Mouse (Mus musculus): Measurements from ENCODE around the gene Myod1.

Myod1 gene

DNA sequence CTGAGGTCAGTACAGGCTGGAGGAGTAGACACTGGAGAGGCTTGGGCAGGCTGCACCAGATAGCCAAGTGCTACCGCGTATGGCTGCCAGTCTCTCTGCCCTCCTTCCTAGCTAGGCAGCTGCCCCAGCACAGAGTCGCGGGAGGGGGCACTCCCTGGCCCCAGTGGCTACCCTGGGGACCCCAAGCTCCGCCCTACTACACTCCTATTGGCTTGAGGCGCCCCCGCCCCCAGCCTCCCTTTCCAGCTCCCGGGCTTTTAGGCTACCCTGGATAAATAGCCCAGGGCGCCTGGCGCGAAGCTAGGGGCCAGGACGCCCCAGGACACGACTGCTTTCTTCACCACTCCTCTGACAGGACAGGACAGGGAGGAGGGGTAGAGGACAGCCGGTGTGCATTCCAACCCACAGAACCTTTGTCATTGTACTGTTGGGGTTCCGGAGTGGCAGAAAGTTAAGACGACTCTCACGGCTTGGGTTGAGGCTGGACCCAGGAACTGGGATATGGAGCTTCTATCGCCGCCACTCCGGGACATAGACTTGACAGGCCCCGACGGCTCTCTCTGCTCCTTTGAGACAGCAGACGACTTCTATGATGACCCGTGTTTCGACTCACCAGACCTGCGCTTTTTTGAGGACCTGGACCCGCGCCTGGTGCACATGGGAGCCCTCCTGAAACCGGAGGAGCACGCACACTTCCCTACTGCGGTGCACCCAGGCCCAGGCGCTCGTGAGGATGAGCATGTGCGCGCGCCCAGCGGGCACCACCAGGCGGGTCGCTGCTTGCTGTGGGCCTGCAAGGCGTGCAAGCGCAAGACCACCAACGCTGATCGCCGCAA lies at the start of gene Myod1:
Myod1 (plus strand) TSS at position 303 of the 836 bp plus-strand sequence.
- DNase-seq (ENCODE audit: low read depth, low spot score) = peak; percentile 25

DNA sequence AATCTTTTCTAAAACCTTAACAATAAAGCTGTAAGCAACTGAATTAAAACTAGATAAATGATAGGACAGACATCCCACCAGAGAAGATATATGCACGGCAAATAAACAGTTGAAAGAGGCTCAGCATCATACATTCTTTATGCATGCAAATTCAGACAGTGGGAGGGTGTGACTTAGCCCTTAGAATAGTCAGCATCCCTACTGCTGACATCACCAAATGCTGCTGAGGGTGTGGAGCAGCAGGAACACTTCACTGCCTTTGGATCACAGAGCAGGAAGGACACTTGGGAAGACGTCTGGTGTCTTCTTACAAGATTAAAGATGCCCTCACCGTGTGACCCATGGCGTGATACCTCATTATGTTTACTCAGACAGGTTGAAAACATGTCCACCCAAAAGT lies 48.4 kb upstream of the Myod1 start:
- DNase-seq (ENCODE audit: low read depth, low spot score) = no peak

- peak; percentile 65 for DNase-seq (ENCODE audit: low read depth, low spot score)
Observed at GRCm38 (mm10) chr7:46337397-46337796, 38.9 kb upstream of the Myod1 start.

- no peak for DNase-seq (ENCODE audit: low read depth, low spot score)
Observed at GRCm38 (mm10) chr7:46339818-46340217, 36.5 kb upstream of the Myod1 start.

DNA sequence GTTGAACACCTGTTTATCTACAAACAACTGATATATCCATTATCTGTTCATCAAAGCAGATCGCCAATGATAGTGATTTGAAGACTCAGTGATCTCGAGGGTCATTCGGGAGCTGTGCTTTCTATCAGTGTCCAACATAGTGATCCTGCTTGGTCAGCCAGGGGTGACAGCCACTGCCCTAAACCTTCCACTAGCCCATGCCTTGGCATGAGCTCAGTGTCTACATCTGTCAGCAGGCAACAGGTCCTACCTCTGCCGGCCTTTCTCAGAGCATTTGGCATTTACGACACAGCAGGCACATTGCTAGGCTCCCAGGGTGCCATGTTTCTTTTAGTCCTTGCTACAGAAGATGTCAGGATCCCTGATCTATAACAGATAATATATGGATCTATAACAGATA lies 36.0 kb upstream of the Myod1 start:
- DNase-seq (ENCODE audit: low read depth, low spot score) = no peak

DNA sequence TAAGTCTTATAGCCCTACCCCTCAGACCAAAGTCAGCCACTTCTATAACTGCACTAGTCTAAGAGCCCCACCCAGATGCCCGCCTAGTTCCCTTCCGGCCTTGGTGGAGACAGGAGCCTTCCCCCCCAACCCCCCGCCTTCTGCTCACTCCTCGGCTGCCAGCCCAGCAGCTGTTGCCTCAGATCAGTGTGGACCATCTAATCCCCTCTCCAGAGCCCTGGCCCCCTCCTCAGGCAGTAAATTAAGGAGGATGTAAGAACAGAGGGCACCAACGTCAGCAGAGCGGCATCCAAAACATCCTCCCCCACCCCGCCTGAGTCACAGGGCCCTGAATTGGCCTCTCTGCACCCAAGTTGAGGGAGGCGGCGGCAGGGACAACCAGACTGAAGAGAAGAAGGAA lies 34.8 kb upstream of the Myod1 start:
- DNase-seq (ENCODE audit: low read depth, low spot score) = no peak

DNA sequence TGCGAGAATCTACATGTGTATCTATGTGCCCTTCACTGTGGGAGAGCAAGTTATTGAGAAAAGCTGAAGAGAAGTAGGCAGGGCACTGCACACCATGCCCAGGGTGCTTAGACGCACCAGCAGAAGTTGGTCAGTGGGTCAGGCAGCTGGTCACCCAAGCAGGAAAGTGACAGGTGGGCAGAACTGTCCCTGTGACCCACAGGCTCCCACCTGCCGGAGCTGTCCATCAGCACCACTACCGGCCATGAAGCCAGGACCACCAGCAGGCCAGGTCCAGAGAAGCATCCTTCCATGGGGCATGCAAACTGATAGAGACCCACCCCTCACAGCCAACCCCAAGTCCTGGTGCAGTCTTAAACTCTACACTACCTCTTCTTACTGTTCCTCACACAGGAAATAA lies 28.6 kb upstream of the Myod1 start:
- no peak for DNase-seq (ENCODE audit: low read depth, low spot score)

GRCm38 (mm10) chr7:46348813-46349212 lies 27.5 kb upstream of the Myod1 start:
- peak; percentile 10 for DNase-seq (ENCODE audit: low read depth, low spot score)

GRCm38 (mm10) chr7:46350119-46350702 lies 26.1 kb upstream of the Myod1 start:
- DNase-seq (ENCODE audit: low read depth, low spot score) = no peak

- no peak for DNase-seq (ENCODE audit: low read depth, low spot score)
Observed at GRCm38 (mm10) chr7:46352748-46353147, 23.5 kb upstream of the Myod1 start.

DNA sequence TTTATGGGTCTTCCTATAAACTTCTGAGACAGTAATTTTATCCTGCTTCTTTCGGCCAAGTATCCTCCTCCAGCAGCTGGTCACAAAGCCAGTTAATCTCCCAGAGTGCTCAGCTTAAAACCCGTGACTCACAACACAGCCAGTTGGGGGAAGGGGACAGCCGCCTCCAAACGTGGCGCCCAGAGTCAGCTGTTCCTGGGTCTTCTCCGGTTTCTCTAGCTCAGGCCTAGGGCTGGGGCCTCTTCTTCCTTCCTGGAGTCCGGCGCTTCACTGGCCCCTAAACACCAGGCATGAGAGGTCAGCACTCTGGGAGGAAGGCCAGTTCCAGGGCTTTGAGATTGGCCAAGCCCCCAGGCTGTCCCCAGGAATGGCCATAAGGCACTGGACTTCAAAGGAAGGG lies 23.1 kb upstream of the Myod1 start:
- no peak for DNase-seq (ENCODE audit: low read depth, low spot score)

DNA sequence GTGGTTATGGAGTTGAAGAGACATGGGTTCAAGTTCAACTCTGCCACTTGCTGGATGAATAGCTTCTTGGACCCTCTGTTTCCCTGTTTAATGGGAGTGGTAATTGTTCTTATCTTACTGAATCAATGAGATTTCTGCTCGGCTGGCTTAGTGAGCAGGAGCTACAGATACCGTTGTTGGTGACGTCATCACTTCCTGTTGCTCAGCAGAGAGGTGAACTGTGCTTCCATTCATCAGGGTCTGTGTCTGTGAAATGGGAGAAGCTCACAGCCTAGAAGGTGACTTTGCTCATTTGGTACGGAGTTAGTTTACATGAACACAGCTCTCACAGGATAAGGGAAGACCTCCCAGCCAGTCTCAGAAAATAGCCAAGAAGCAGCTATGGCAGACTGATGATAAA lies 22.4 kb upstream of the Myod1 start:
- no peak for DNase-seq (ENCODE audit: low read depth, low spot score)

DNA sequence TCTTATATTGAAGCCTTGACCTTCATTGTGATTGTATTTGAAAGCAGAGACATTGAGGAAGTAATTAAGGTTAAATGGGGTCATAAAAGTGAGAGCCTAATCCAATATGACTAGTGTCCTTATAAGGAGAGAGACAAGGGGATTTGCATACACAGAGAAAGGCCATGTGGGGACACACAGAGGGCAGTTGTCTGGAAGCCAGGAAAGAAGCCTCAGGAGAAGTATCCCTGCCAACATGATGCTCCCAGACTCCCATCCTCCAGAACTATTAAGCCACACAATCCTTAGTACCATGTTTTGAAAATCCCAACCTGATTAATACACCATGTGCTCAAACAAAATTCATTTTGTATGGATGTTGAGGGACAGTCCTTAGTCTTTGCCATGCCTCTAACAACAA lies 14.5 kb upstream of the Myod1 start:
- DNase-seq (ENCODE audit: low read depth, low spot score) = no peak

DNA sequence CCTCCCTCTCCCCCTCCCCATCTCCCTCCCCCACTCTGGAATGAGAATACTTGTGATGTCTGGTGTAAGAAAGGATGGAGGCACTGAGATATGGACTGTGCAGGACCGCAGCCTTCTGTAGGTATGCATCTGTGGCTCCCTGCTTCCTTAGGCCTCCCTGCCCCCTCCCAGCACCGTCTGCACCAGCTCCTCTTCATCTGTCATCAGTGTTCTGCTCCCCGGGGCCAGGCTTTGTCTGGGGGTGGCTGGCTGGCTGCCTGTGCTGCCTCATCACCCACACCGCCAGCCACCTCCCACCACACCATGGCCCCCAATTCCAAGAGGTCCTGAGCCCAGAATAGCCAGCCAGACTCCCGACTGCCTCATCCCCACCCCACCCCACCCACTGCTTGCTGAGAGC lies 12.1 kb upstream of the Myod1 start:
- no peak for DNase-seq (ENCODE audit: low read depth, low spot score)

DNA sequence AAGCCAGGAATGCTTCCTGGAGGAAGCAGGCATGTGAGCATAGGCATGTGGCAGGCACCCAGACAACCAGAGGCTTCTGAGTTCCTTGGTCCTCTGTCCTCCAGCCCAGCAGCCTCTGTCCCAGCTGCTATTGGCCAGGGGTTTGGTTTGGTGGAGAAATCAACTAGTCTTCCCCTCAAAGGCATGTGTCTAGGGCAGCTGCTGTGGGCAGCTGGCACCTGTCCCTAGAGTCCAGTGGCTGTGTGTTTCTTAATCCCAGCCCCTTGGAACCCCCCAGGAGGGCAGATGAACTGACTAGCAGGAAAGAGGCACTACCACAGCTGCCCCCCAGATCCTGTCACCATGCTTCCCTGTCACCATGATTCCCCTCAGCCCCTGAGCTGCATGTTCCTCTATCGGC lies 10.5 kb upstream of the Myod1 start:
- no peak for DNase-seq (ENCODE audit: low read depth, low spot score)

DNA sequence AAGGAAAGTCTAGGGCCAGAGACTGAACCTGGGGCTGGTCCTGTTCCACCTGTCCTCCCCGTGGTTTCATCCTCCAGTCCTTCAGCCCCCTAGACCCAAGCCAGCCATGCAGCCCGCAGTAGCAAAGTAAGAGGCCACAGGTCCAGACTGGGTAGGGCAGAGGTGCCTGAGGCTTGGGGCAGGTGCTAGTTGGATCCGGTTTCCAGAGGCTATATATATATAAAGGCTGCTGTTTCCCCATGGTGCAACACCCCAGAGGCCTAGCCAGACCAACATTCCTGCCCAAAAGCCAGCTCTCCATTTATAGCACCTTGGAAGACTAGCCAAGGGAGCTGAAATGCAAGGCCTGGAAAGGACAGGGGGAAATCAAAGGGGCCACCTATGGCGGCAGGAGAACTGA lies 5.2 kb upstream of the Myod1 start:
- no peak for DNase-seq (ENCODE audit: low read depth, low spot score)

- peak; percentile 45 for DNase-seq (ENCODE audit: low read depth, low spot score)
Observed at GRCm38 (mm10) chr7:46377008-46377346, 703 bp downstream of the Myod1 start.

DNA sequence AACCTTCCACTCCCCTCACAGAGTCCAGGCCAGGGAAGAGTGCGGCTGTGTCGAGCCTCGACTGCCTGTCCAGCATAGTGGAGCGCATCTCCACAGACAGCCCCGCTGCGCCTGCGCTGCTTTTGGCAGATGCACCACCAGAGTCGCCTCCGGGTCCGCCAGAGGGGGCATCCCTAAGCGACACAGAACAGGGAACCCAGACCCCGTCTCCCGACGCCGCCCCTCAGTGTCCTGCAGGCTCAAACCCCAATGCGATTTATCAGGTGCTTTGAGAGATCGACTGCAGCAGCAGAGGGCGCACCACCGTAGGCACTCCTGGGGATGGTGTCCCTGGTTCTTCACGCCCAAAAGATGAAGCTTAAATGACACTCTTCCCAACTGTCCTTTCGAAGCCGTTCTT lies 1.8 kb downstream of the Myod1 start:
- DNase-seq (ENCODE audit: low read depth, low spot score) = peak; percentile 32

DNA sequence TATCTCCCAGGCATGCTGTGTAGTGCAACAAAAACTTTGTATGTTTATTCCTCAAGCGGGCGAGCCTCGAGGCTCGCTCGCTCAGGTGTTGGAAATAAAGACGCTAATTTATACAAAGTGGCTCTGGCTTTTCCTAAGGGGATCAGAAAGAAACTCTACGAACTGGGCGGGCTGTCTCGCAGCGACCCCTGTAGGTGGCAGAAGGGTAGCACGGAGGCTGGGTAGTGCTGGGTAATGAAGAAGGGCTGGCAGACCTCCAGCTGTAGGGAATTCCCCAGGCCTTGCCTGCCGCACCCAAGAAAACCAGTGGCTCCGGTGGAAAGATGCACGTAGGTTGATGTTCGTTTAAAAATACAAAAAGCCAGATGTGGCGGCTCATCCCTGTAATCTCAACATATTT lies 2.7 kb downstream of the Myod1 start:
- peak; percentile 65 for DNase-seq (ENCODE audit: low read depth, low spot score)

DNA sequence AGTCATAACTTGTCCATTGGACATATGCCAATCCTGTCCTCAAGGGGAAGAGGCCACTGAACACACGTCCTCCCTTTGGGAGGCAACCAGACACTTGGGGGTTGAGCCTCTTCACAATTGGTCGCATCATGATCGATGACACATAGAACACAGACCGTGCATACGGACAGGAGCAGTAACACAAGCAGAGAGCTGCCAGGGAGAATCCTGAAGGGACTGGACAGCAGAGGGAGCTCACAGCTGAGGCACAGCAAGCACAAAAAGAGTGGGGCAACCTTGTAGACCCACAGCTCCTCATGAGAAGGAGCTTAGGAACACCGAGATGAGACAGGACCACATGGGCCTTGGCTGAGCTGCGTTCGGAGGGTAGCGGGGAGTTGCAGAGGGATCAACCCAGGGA lies 4.4 kb downstream of the Myod1 start:
- DNase-seq (ENCODE audit: low read depth, low spot score) = no peak

DNA sequence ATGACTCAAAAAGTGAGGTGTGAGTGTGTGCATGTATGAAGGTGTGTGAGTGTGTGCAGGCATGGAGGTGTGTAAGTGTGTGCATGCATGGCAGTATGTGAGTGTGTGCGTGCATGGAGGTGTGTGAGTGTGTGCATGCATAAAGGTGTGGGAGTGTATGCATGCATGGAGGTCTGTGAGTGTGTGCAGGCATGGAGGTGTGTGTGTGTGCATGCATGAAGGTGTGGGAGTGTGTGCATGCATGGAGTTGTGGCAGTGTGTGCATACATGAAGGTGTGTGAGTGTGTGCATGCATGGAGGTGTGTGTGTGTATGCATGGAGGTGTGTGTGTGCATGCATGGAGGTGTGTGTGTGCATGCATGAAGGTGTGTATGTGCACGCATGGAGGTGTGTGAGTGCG lies 11.2 kb downstream of the Myod1 start:
- DNase-seq (ENCODE audit: low read depth, low spot score) = no peak

DNA sequence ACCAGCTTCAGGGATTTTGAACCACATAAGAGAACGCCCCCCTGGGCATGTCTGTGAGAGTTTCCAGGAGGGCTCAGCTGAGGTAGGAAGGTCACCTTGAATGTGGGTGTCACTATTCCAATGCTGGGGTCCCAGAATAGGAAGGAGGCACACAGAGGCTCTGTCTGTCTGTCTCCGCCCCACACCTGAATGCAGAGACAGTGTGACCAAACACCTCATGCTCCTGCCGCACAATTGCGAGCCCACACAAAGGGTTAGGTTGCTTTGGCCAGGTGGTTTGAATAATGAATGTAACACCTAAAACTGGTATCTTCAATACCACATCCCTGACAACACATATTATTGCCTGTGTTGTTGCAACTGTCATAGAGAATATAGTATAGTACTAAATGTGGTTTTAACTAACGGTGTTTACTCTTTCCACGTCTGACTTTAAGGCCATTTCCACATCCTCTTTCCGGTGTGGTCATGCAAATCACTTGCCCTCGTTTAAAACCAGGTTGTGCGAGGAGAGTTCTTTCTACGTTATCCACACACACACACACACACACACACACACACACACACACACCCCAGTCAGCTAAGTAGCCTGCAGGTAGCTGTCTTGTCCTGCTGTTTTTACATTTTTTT lies 13.3 kb downstream of the Myod1 start:
- DNase-seq (ENCODE audit: low read depth, low spot score) = no peak

- DNase-seq (ENCODE audit: low read depth, low spot score) = no peak
Observed at GRCm38 (mm10) chr7:46390226-46390625, 14.0 kb downstream of the Myod1 start.

Data from R1 (cell line).